Mouse (Mus musculus) MEL (cell line): ENCODE measurements around the gene Foxn3. TPM values are rescaled to one million over a fixed set of nuclear protein-coding genes. Genes with fewer than 3 reads are reported as not detected.

Source experiments
- DNase-seq: peaks from one replicate; pipeline ENCODE4 v3.0.0; 2011; ENCODE audit warnings: low read depth, low spot score
- H3K27ac ChIP-seq: 2 replicates; pipeline ENCODE4 v1.5.1; 2012; ENCODE audit warnings: low read depth, mild to moderate bottlenecking, control low read depth, low read length, moderate library complexity; ENCODE audit not compliant: control insufficient read depth
- H3K27me3 ChIP-seq, 2 experiments: fragments of 150-350 bp in 1 of 2; sonication (generic) in 1 of 2; 2 replicates each; pipeline ENCODE4 v1.6.1; 2012; ENCODE audit warnings: low read length in 2 of 2, mild to moderate bottlenecking in 2 of 2, improper control_type of control experiment in 1 of 2, moderate library complexity in 1 of 2; ENCODE audit not compliant: insufficient read depth in 2 of 2, control insufficient read depth in 1 of 2
- H3K36me3 ChIP-seq, 2 experiments: 2 replicates each; pipeline ENCODE4 v1.6.1; 2012 to 2014; ENCODE audit warnings: low read length in 2 of 2, improper control_type of control experiment in 1 of 2, inconsistent platforms in 1 of 2, mild to moderate bottlenecking in 1 of 2; ENCODE audit not compliant: insufficient read depth in 2 of 2, control insufficient read depth in 1 of 2
- H3K4me1 ChIP-seq, 2 experiments: fragments of 150-350 bp in 1 of 2; sonication (generic) in 1 of 2; 2 replicates each; pipeline ENCODE4 v1.6.1; 2012; ENCODE audit warnings: low read length in 2 of 2, improper control_type of control experiment in 1 of 2, mild to moderate bottlenecking in 1 of 2; ENCODE audit not compliant: insufficient read depth in 2 of 2, control insufficient read depth in 1 of 2
- H3K4me3 ChIP-seq, 2 experiments: fragments of 150-350 bp in 1 of 2; sonication (generic) in 1 of 2; 2 replicates each; pipeline ENCODE4 v1.5.1; 2012; ENCODE audit warnings: low read depth in 2 of 2, low read length in 2 of 2, mild to moderate bottlenecking in 2 of 2, moderate library complexity in 2 of 2, control low read depth in 1 of 2, improper control_type of control experiment in 1 of 2; ENCODE audit not compliant: control insufficient read depth in 1 of 2, insufficient read depth in 1 of 2
- H3K79me2 ChIP-seq: 2 replicates; pipeline ENCODE4 v1.6.1; 2012; ENCODE audit warnings: mild to moderate bottlenecking, low read length, moderate library complexity; ENCODE audit not compliant: control insufficient read depth, poor library complexity, insufficient read depth
- H3K9ac ChIP-seq: 2 replicates; pipeline ENCODE4 v1.6.1; 2012; ENCODE audit warnings: low read depth, mild to moderate bottlenecking, control low read depth, low read length, moderate library complexity; ENCODE audit not compliant: control insufficient read depth, poor library complexity, severe bottlenecking
- H3K9me3 ChIP-seq: fragments of 150-350 bp; sonication (generic); replicated peaks from 2 replicates; pipeline ENCODE4 v1.6.1; 2012; ENCODE audit warnings: mild to moderate bottlenecking, low read length, improper control_type of control experiment, moderate library complexity; ENCODE audit not compliant: insufficient read depth
- CHD2 ChIP-seq: IDR thresholded peaks from 2 replicates; pipeline ENCODE4 v1.6.1; 2011; ENCODE audit warnings: low read length, improper control_type of control experiment
- CTCF ChIP-seq, 3 experiments: IDR thresholded peaks in 2 of 3; conservative IDR thresholded peaks in 1 of 3; 2 replicates each; pipeline ENCODE4 v1.5.1; 2011 to 2012; ENCODE audit warnings: low read length in 3 of 3, low read depth in 2 of 3, mild to moderate bottlenecking in 2 of 3, improper control_type of control experiment in 1 of 3, inconsistent platforms in 1 of 3, mixed read lengths in 1 of 3, moderate library complexity in 1 of 3; ENCODE audit not compliant: control insufficient read depth in 1 of 3, insufficient read depth in 1 of 3, poor library complexity in 1 of 3, severe bottlenecking in 1 of 3
- ELF1 ChIP-seq: IDR thresholded peaks from 2 replicates; pipeline ENCODE4 v1.6.1; 2014; ENCODE audit warnings: low read depth, mild to moderate bottlenecking, inconsistent platforms, low read length, improper control_type of control experiment, moderate library complexity
- KAT2A ChIP-seq: conservative IDR thresholded peaks from 2 replicates; pipeline ENCODE4 v1.6.1; 2012; ENCODE audit warnings: low read depth, low read length, improper control_type of control experiment, inconsistent platforms
- NELFE ChIP-seq: IDR thresholded peaks from 2 replicates; pipeline ENCODE4 v1.6.1; 2011; ENCODE audit warnings: low read depth, low read length, improper control_type of control experiment
- RAD21 ChIP-seq: IDR thresholded peaks from 2 replicates; pipeline ENCODE4 v1.6.1; 2011; ENCODE audit warnings: mild to moderate bottlenecking, low read depth, low read length, improper control_type of control experiment
- RCOR1 ChIP-seq: IDR thresholded peaks from 2 replicates; pipeline ENCODE4 v1.6.1; 2012; ENCODE audit warnings: low read depth, mild to moderate bottlenecking, inconsistent platforms, low read length, improper control_type of control experiment
- SMC3 ChIP-seq: IDR thresholded peaks from 2 replicates; pipeline ENCODE4 v1.6.1; 2011; ENCODE audit warnings: low read depth, low read length, improper control_type of control experiment
- TAL1 ChIP-seq: IDR thresholded peaks from 2 replicates; pipeline ENCODE4 v1.6.1; 2012; ENCODE audit warnings: mild to moderate bottlenecking, inconsistent platforms, low read length, moderate library complexity, mixed read lengths
- TCF12 ChIP-seq: IDR thresholded peaks from 2 replicates; pipeline ENCODE4 v1.6.1; 2014; ENCODE audit warnings: low read depth, mild to moderate bottlenecking, inconsistent platforms, low read length, improper control_type of control experiment, moderate library complexity
- UBTF ChIP-seq: IDR thresholded peaks from 2 replicates; pipeline ENCODE4 v1.6.1; 2012; ENCODE audit warnings: low read depth, mild to moderate bottlenecking, inconsistent platforms, low read length, improper control_type of control experiment, moderate library complexity, borderline replicate concordance; ENCODE audit not compliant: insufficient read depth
- USF1 ChIP-seq: IDR thresholded peaks from 2 replicates; pipeline ENCODE4 v1.6.1; 2014; ENCODE audit warnings: low read depth, mild to moderate bottlenecking, inconsistent platforms, low read length, improper control_type of control experiment, moderate library complexity
- USF2 ChIP-seq, 2 experiments: IDR thresholded peaks; 2 replicates each; pipeline ENCODE4 v1.6.1; 2011 to 2012; ENCODE audit warnings: improper control_type of control experiment in 2 of 2, low read length in 2 of 2, borderline replicate concordance in 1 of 2, inconsistent platforms in 1 of 2, low read depth in 1 of 2, mild to moderate bottlenecking in 1 of 2; ENCODE audit not compliant: insufficient read depth in 1 of 2
- ZC3H11A ChIP-seq: IDR thresholded peaks from 2 replicates; pipeline ENCODE4 v1.6.1; 2012; ENCODE audit warnings: low read depth, mild to moderate bottlenecking, inconsistent platforms, low read length, improper control_type of control experiment
- polyA plus RNA-seq, 2 experiments: library from polyadenylated mRNA; stranded (reverse) in 1 of 2; unstranded in 1 of 2; fragments of >175 nt in 1 of 2; fragments of >200 nt in 1 of 2; gene quantifications; 2 replicates each; pipeline versions ENCODE4 v1.2.1 to v1.2.4; 2012; ENCODE audit warnings: low replicate concordance in 2 of 2, low read depth in 1 of 2; ENCODE audit not compliant: insufficient read length in 2 of 2, insufficient read depth in 1 of 2, missing spikeins in 1 of 2
- total RNA-seq: library from RNA; depleted of rRNA; stranded (reverse); fragments of 300-350 nt; gene quantifications from 2 replicates; pipeline ENCODE4 v1.2.3, GENCODE M21; 2012

The Foxn3 gene
- total and polyA plus RNA-seq, 3 experiments: 15.5 to 22.8 TPM; not detected in 1

- Histone ChIP-seq H3K9me3 (no peaks in the 10 kb centered on the region), H3K27me3 (no peaks in the 10 kb centered on the region)
Observed at GRCm38 (mm10) chr12:99154230-99154629, 409.2 kb downstream of the Foxn3 start.

GRCm38 (mm10) chr12:99153664-99154063, 409.7 kb downstream of the Foxn3 start:
- Histone ChIP-seq H3K27ac (no peak overlapping the region), H3K79me2 (no peaks in the 10 kb centered on the region)
- DNase-seq: no peak

More at GRCm38 (mm10) chr12:99154230-99154629, 409.2 kb downstream of the Foxn3 start:
- H3K9ac ChIP-seq: no peak overlapping the region
- DNase-seq: no peak
- H3K4me3 ChIP-seq: no peak overlapping the region
- no peaks in the 10 kb centered on the region for H3K4me1 ChIP-seq
- no peak for TF ChIP-seq KAT2A
- TF ChIP-seq, all 39 proteins: peak for 0
- H3K27ac ChIP-seq: no peak overlapping the region
- H3K79me2 ChIP-seq: no peaks in the 10 kb centered on the region
- no peaks in the 10 kb centered on the region for H3K36me3 ChIP-seq

GRCm38 (mm10) chr12:99150126-99150525, 413.3 kb downstream of the Foxn3 start:
- peak; percentile 54 for DNase-seq
- TF ChIP-seq RCOR1: no peak
- peak; percentile 82 to 95 (median 85) for TF ChIP-seq CTCF (IDR thresholded peaks at IDR 0.05 in 2 of 3, conservative IDR thresholded peaks at IDR 0.05 in 1 of 3; ENCODE audit: control insufficient read depth in 1 of 3, insufficient read depth in 1 of 3, low read depth in 2 of 3, low read length in 3 of 3, poor library complexity in 1 of 3, severe bottlenecking in 1 of 3)
- TF ChIP-seq RAD21: peak; percentile 57
- peak; percentile 89 for TF ChIP-seq SMC3
- peak; percentile 58 for TF ChIP-seq ZC3H11A
- TF ChIP-seq ELF1: no peak
- Histone ChIP-seq H3K9ac (no peak overlapping the region), H3K4me3 (no peak overlapping the region), H3K27ac (no peak overlapping the region), H3K9me3 (no peaks in the 10 kb centered on the region), H3K4me1 (no peaks in the 10 kb centered on the region), H3K27me3 (no peaks in the 10 kb centered on the region), H3K36me3 (no peaks in the 10 kb centered on the region), H3K79me2 (no peaks in the 10 kb centered on the region)

More at GRCm38 (mm10) chr12:99153664-99154063, 409.7 kb downstream of the Foxn3 start:
- H3K9me3 ChIP-seq: no peaks in the 10 kb centered on the region
- H3K4me3 ChIP-seq: no peak overlapping the region
- H3K9ac ChIP-seq: no peak overlapping the region
- no peaks in the 10 kb centered on the region for H3K27me3 ChIP-seq
- TF ChIP-seq USF1 (no peak), TAL1 (no peak)
- H3K4me1 ChIP-seq: no peaks in the 10 kb centered on the region
- no peaks in the 10 kb centered on the region for H3K36me3 ChIP-seq

- H3K27me3 ChIP-seq: no peaks in the 10 kb centered on the region
- H3K4me3 ChIP-seq: no peak overlapping the region
- H3K4me1 ChIP-seq: no peaks in the 10 kb centered on the region
- H3K9ac ChIP-seq: no peak overlapping the region
- no peaks in the 10 kb centered on the region for H3K9me3 ChIP-seq
- no peak for DNase-seq
- H3K36me3 ChIP-seq: no peaks in the 10 kb centered on the region
- TF ChIP-seq ZC3H11A (no peak), NELFE (no peak), CHD2 (no peak), TCF12 (no peak), UBTF (no peak), USF2 (IDR thresholded peaks at IDR 0.05; ENCODE audit: borderline replicate concordance in 1 of 2, insufficient read depth in 1 of 2, low read depth in 1 of 2, low read length in 2 of 2) (no peak), USF1 (no peak)
- H3K79me2 ChIP-seq: no peaks in the 10 kb centered on the region
- no peak overlapping the region for H3K27ac ChIP-seq
Observed at GRCm38 (mm10) chr12:99149193-99149592, 414.2 kb downstream of the Foxn3 start.
